Mouse (Mus musculus) cerebellum, postnatal 10 days (tissue): ENCODE measurements around the gene Nmnat3.
"Not testable (repeated sequence)": the region's sequence is repeated elsewhere in the genome, so short reads cannot be mapped to it uniquely, and the experiment has no call there.

ENCODE experiments used
- DNase-seq, 2 experiments: peaks; one replicate each; pipeline ENCODE4 v3.0.0; 2021; ENCODE audit warnings: mixed read lengths in 2 of 2

Gene Nmnat3

DNA sequence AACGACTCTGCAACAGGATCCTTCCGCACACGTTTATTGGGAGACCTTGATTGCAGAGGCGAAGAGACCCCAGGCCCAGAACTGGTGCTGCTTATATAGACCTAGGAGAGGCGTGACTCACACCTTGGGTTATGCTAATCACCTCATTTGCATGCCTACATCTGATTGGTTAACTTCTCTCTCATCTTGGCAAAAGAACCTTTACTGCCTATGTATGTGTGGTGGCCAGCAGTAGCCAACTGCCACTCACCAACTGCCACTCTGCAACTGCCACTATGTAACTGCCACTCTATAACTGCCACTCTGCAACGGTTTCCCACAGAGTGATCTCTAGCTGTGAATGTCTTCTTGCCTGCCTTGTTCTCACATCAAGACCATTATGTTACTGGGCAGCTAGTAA, at the start of gene Nmnat3:
Gene Nmnat3, plus strand, starts transcription at position 301 of the 400 bp plus-strand sequence.
- not testable (repeated sequence) for DNase-seq

DNA sequence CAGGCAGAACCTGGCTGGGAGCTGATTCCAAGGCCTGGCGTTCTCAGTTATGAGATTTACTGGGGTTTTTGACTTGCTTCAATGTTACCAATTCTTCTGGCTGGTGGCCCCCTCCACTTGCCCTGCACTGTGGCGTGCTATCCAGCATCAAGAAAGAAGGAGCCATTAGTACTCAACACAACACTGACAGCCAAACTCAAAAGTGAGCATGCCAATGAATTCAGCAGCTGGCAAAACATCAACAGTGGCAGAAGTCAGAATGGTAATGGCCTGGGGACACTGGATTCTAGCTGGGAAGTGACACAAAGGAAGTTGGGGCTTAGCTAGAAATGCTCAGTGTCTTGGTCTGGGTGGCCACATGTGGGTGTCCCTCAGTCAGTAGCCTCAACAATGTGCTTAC, 43.8 kb upstream of the Nmnat3 start:
- DNase-seq: peak; percentile 53 to 54

DNA sequence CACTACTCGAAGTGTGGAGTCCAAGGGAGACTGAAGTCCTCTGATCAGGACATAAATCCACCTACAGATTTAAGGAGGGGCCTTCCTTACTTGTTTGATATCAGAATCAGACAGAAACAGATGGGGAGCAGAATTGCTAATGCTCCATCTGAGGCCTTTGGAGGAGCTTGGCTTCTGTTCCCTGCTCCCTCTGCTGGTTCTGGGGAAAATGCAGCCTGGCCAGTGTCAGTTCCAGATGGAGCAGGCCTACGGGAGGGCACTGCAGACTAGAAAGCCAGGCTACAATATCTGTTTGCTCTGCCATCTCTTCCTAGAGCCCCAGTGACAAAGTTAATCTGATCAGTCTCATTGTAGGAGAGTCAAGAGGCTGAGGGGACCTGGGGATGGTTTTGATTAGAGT, 43.0 kb upstream of the Nmnat3 start:
- peak; percentile 94 to 95 for DNase-seq

DNA sequence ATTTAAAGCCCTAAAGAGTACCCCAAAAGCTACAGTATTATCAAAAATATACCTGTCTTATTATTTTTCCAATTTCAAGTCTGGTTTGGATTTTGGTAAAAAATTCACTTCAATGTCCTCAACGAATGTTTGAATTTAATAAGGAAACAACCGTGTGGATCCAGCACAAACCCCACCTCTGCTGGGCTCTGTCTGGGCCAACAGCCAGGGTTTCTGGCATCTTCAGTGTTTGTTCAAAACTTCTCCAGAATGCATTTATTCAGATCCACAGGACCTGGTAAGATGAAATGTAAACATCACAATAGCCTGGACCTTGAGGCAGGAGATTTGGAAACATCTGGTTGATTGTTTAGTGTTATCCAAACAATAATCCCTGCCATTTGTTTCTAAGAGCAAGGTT, 42.0 kb upstream of the Nmnat3 start:
- peak; percentile 52 to 58 for DNase-seq

DNA sequence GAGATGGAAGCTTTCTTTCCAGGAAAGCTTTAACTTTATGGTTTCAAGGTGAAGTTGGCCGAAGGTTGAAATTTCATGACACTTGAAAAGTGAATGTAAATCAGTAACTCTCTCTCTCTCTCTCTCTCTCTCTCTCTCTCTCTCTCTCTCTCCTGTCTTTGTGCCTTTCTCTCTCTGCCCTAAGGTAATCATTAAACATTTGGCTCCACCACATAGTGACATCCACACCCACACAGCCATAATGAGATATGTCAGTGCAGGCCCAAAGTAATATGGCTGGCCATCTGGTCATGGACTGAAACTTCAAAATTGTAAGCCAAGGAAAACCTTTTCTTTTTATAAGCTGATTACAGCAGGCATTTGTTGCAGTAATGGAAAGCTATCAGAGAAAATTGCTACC, 40.9 kb upstream of the Nmnat3 start:
- DNase-seq: no peak

DNA sequence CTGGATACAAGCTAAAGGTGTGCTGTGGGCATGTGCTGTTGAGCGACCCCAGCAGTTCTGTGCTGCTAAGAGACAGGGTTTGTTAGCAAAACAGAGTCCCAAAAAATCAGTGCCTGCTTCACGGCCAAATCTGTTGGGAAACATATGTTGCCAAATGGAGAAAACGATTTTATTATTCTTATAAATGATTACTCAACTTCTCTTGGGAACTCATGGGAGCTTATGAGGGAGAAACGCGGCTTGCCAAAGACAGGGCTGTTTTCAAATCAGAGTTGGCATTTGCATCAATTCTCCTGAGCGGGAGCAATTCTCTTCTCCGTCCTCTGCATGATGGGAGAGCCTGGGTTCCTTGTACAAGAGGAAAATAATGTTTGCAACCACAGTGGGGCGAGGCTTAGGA, 27.0 kb upstream of the Nmnat3 start:
- DNase-seq: no peak

DNA sequence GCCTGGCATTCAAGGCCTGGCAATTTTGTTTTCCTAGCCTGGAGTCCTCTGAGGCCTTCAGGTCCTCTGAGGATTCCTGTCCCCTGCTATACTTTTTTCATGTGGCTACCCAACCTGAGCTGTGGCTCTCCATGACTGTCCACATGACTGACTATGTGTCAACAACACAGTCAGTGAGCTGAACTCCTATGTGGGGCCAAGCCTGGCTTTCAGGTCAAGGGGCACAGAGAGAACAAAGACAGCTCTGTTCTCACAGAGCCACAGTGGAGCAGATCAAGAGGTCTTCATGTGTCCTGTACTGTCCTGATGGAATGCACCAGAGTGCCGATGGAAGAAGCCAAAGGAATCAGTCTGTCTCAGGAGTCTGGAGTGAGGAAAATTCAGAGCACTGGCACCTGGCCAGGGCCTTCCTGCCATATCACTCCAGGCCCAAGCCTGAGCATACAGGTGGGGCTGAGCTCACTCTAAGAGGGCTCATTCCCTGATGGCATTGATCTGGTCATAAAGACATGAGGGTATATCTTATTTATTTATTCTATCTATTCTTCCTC, 25.7 kb upstream of the Nmnat3 start:
- peak; percentile 45 to 46 for DNase-seq

DNA sequence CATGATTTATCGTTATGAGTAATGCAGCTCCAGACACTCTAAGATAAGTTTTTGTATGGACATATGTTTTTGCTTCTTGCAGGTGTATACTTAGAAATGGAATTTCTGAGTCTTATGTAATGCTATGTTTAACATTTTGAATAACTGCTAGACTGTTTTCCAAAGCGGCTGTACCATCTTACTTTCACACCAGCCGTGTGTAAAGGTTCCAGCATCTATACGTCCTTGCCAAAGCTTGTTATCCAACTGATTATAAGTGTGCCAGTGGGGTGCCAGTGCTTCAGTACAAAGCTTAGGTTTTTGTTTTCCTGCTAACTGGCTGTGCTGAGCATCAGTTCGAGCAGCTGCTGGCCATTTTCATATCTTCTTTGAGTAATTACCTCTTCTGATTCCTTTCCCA, 22.3 kb upstream of the Nmnat3 start:
- DNase-seq: no peak

DNA sequence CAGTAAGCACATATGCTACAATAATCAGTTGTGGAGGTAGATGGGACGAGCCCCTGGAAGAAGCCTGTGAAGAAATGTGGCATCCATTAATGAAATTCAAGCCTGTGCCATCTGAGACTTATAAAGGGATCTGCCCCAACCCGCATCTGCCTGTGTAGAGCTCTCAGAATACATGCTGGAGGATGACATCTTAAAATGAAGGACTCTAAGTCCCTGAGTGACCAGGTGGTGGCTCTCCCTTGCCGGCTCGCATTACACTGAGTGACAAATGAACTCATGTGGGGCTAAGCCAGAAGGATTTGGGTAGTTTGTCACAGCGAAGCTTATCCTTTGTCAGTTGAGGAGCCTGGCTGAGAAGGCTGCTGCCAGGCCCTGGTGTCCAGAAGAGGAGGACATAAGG, 14.5 kb upstream of the Nmnat3 start:
- no peak for DNase-seq

DNA sequence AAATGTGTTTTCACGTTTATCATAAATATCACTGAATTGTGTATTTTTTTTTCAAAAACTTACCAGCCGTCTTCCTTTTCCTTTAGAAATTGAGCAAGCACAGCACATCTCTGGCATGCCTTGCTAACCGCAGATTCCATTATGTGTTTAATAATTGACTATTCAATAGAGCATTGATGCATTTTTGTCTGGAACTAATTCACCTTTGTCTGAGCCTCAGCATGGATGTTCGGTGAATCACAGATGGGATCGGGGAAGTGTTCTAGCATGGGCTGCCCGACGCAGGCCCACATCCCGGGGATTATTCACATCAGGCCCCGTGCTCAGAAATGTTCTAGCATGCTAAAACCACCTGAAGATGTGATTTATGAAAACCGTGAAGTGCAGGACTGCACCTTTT, 12.2 kb upstream of the Nmnat3 start:
- no peak for DNase-seq

DNA sequence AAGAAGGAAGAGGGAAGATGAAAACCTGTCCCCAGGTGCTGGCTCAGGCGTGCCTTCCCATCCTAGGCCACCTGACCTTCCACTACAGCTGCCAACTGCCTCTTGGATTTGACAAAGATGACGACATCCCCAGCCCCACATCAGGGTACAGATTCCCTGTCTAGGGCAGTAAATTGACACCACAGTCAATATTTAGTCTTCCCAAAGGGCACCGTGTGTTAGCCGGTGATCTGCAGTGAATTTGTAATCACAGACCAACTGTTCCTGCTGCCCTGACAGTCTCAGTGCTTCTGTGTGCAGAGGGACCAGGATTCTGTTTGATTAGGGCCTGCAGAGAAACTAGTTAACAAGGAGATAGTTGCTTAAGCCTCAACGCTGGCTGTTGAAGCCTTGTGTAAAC, 7.1 kb upstream of the Nmnat3 start:
- DNase-seq: no peak

DNA sequence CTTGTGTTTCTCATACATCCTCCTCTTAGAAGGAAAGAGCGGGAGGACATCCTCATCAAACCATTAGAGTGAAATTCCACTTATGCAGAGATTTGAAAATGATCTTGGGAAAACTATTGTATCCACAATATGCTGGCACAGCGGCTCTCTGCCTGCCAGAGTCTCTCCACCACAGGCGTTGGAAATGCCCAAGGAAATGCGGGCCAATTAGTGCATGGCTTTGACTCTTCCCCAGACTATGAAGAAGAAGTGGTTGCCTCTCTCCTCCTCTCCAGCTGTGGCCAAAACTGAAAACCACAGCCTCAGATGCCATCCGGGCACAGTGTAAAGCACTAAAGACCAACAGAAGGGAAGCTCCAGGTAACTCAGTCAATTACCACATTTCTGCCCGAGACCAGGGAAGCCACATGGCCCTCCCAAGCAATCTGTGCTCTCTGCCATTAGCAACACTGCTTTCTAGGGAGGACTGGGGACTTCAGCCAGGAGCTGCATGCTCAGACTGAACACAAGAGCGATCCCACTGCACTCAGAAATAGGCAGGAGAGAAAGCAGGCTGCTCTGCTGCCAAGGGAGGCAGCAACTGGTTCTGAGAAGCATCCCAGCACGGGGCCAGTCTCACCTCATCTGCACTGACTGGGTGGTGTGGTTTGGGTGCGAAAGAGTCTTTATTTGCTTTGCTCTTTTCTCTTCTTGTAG, 1.5 kb upstream of the Nmnat3 start:
- peak; percentile 74 to 80 for DNase-seq

DNA sequence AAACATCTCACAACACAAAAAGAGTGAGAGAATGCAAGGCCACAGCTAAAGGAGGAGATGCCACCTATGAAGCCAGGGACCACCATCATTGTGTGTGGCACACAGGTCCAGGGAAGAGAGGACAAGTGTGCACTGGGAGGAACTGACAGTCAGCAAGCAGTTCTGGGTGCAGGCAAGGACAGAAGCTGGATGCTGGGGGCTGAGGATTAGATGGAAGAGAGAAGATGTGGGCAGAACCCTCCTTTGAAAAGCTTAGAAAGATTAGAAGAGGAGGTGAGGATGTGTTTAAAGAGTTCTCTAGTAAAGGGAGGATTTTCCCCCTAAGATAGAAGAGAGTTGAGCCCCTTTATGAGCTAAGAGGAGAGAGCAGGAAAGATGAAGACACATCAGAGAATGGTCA, 2.4 kb downstream of the Nmnat3 start:
- no peak for DNase-seq

DNA sequence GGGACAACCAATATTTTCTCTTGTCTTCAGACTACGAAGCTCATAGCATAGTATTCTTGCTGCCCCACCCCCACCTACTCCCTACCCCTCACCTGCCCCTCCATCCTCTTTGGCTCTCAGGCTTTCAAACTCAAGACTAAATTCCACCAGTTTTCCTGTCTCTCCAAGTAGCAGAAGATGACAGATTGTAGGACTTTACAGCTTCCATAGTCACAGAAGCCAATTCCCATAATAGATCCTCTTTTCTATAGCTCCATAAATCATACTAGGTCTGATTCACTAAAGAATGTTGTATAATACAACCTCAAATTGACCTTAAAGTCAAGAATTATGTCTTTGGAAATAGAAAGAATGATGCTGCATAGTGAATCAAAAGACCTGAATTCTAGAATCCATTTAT, 3.4 kb downstream of the Nmnat3 start:
- DNase-seq: no peak

DNA sequence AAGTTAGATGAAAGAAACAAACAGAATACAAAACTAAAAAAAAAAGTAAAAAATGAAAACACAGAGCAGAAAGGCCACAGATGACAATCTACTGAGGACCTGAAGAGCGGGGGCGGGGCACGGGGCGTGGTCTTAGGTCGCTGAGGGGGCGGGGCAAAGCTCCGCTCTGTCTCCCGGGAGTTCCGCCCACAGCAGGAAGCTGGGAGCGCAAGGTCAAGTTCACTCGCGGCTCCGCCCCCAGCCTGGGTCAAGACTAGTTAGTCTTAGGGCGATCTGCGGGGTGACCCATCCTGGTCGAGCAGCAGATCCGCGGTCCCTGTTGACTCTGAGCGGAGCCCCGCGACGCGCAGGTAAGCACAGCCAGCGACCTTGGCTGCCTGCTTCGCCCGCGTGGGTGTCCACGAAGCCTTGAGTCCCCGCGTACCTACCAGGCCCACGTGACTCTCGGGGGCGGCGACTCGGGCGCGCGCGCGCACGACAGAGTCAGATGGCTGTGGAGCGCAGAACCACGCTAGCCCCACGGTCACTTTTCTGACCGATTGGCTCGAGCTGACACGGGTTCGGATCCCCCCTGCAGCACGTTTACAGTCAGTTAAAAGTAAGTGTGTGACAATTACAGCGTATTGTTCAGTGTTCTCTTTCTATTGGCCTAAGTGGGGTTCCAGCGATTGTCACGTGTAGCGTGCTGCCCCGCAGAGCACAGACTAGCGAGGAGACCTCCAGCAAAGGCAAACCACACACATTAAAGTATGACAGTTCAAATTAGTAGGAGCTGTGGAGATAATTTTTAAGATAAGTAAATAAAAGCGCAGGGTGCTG, 9.4 kb downstream of the Nmnat3 start:
- peak; percentile 75 to 78 for DNase-seq

DNA sequence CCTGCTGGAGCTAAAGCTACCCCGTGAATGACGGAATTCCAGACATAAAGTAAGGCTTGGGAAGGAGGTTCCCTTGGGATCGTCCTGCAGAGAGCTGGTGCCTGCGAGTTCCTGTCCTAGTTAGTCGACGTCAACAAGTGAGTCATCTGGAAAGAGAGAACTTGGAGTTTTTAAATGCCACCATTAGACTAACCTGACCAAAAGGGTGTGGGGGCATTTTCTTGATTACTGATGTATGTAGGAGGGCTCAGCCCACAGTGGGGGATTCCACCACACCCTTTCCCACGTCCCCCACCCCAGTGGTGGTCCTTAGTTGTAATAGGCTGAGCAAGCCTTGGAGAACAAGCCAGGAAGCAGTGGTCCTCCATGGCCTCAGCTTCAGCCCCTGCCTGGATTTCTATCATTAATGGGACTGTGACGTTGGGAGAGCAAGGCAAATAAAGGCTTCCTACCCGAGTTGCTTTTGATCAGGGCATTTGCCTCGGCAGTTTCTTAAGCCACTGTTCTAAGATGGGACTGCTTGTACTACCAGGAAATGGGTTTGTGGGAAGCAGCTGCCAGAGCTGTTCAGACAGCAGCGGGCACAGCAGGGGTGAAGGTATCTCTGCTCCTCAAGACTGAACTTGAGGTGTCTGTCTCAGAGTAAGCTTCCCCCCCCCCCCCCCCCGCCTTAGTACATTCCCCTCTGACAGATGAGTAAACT, 10.2 kb downstream of the Nmnat3 start:
- DNase-seq: peak in 1 of 2 experiments; percentile 28

DNA sequence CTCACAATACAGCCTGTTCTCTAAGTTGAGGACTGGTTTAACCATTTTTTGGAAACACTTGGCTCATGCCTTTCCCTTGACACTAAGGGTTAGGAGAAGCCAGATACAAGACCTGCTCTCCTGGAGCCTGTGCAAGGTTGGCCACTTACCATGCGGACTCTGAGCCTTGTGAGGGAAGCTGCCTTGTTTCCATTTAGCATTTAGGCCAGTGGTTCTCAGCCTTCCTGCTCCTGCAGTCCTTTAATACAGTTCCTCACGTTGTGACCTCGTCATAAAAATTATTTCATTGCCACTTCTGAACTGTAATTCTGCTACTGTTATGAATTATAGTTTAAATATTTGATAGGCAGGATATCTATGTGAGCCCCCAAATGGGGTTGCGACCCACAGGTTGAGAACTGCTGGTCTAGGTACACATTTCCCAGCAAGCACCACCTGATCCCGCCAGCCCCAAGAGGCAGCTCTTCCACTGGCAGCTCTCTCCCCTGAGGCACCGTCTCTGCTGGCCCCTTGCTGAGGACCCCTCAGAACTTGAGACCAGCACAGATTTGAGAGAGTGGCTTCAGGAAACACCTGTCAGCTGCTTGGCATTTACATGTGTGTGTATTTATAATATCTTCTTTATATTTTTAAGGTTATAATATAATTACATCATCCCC, 10.8 kb downstream of the Nmnat3 start:
- DNase-seq: no peak

DNA sequence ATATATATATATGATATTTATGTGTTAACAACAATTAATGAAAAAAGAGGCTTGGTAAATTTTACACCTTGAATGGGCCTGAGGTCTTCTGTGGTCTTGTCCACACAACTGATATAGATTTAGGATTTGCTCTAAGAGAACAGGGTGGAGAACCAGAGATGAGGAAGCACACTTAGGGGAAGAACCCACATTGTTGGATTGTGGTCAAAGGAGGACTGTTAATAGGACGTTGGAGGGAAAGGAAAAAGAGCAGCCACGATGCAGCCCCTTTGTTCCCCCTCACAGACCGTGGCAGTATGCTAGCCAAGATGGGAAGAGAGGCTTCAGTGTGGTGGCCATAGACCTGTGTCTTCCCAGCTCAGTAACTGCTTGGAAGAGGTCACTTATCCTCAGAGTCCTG, 11.5 kb downstream of the Nmnat3 start:
- DNase-seq: no peak

DNA sequence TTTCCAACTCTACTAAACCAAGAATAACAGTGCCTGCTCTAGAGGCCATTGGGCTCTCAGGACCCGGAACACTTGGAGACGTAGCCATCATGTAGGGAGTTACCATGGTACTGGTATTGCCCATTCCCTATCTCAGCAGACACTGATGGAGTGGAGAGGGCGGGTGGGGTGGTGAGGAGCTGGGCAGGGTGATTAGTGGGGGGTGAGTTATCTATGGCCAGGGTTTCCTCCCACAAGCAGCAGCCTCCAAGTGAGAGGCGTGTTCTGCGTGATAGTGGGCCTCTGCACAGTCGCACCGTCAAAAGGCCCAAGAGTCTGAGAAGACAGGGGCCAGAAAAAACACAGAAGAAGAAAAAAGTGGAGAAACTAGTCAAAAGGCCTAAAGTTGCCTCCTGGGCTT, 12.0 kb downstream of the Nmnat3 start:
- DNase-seq: no peak

DNA sequence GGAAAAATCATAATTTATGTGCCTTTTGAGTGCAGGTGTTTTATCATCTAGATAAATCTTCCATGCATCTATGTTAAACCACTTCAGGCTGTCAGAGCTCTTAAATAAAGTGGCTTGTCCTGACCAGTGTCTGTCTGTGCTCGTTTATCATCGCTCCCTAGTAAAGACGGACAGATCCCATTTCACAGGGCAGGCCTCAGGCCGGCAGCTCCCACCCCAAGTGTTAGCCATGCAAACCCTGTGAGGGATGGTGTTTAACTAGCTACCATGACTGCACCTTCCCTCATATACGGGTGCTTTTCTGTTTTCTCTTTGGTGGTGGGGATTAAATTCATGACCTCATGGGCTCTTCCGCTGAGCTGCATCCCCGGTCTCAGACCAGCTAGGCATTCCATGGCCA, 13.3 kb downstream of the Nmnat3 start:
- DNase-seq: no peak

DNA sequence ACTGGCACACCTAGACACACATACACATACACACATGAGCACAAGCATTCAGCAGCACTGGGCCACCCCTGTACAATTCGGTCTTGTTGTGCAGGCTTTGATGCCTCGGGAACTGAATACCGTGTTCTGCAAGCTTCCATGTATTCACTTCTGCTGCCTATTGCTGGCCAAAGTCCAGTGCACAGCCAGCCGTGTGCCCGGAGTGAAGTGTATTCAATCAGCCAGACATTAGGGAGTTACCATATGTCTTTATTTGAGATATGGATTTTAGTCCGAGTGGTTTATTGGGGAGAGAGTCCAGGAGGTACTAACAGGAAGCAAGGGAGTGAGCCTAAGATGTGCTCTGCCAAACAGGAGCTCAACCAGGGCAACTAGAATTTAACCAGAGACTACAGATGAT, 19.8 kb downstream of the Nmnat3 start:
- DNase-seq: no peak

DNA sequence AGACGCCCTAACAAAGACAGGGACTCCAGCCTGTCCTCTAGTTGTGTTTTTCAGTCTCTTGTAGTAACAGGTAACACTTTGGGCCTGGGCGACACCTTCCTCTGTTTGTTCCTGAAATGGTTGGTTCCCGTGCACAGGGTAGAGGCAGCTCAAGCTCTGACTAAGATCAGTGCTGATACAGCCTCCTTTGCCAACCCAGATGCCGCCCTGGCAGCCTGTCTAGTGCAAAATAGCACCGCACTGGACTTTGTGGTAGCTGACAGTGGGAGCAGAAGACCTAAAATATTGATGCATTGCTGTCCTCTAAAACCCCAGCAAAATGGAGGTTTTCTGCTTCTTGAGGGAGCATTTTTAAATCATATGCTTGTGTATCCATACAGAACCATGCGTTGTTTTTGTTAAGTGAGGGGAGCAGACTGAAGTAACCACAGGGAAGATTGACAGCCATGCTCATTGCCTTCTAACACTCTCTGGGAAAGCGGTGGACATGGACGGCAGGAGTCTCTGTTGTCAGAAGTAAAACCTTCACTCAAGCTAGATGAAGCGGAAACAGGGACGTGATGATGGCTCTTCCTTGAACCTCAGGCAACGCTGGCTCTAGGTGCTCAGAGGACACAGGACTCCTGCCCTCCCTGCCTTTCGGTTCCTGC, 24.2 kb downstream of the Nmnat3 start:
- DNase-seq: peak; percentile 57 to 68
